Mouse (Mus musculus): ENCODE results near the gene Clstn3.

- no peak for TF ChIP-seq CTCF (IDR thresholded peaks at IDR 0.05; ENCODE audit: low read depth)
- TF ChIP-seq EP300 (IDR thresholded peaks at IDR 0.05; ENCODE audit: low read depth): no peak
These were observed 58.3 kb downstream of the Clstn3 start for GRCm38 (mm10) chr6:124406326-124406725.

All from liver, postnatal 0 days (tissue).